Mouse (Mus musculus): ENCODE data around the gene Lpar6.

DNA sequence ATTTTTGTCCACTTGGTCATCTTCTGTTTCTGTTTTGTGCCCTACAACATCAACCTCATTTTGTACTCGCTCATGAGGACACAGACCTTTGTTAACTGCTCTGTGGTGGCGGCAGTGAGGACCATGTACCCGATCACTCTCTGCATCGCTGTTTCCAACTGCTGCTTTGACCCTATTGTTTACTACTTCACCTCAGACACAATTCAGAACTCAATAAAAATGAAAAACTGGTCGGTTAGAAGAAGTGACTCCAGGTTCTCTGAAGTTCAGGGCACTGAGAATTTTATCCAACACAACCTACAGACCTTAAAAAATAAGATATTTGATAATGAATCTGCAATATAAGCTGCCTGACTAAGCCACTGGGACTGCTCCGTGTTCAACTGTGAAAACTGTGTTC lies 1.6 kb downstream of the Lpar6 start:
- no peak for TF ChIP-seq CTCF (IDR thresholded peaks at IDR 0.05; ENCODE audit: extremely low read depth, insufficient read depth, low read length)
- TF ChIP-seq POLR2A (IDR thresholded peaks at IDR 0.05; ENCODE audit: extremely low read depth, insufficient read depth, low read length): no peak
